Mouse (Mus musculus) G1E (cell line): ENCODE results near the gene Nav1.

Experiments
- CTCF ChIP-seq: IDR thresholded peaks from 2 replicates; pipeline ENCODE4 v1.5.1; 2012; ENCODE audit warnings: low read depth, low read length, inconsistent platforms, mixed read lengths
- GATA1 ChIP-seq: IDR thresholded peaks from 2 replicates; pipeline ENCODE4 v1.6.1; 2012; ENCODE audit warnings: borderline replicate concordance, low read length, inconsistent platforms, mixed read lengths
- GATA2 ChIP-seq: IDR thresholded peaks from 2 replicates; pipeline ENCODE4 v1.6.1; 2012; ENCODE audit warnings: low read depth, low read length, inconsistent platforms, borderline replicate concordance
- POLR2AphosphoS5 ChIP-seq: IDR thresholded peaks from 2 replicates; pipeline ENCODE4 v1.6.1; 2012; ENCODE audit warnings: low read depth, low read length, inconsistent platforms; ENCODE audit not compliant: insufficient replicate concordance
- TAL1 ChIP-seq: conservative IDR thresholded peaks from 2 replicates; pipeline ENCODE4 v1.6.1; 2012; ENCODE audit warnings: low read depth, low read length, inconsistent platforms, mixed read lengths

DNA sequence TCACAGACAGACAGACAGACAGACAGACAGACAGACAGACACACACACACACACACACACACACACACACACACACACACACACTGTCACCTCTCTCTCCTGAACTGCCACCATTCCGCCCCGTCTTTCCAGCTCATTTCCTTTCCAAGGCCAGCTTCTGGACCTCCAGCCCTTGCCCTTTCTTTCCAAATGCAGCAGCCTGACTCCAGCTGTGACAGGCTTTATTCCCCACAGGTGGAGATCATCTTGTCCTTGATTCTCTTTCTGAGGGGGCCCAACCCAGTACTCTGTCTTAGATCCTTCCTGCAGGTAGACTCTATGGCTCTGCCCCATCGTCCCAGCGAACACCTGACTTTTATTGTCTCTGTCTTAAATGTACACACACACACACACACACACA is 53.5 kb downstream of the Nav1 start:
- TF ChIP-seq CTCF (no peak), GATA1 (no peak), POLR2AphosphoS5 (no peak), TAL1 (no peak), GATA2 (no peak)
